Mouse (Mus musculus) thymus, postnatal 25 days (tissue): ENCODE data around the gene Gm21671.
"Not testable (repeated sequence)": the region's sequence is repeated elsewhere in the genome, so short reads cannot be mapped to it uniquely, and the experiment has no call there.

Source experiments
- DNase-seq: peaks from one replicate; pipeline ENCODE4 v3.0.0; 2022

Gm21671 gene

DNA sequence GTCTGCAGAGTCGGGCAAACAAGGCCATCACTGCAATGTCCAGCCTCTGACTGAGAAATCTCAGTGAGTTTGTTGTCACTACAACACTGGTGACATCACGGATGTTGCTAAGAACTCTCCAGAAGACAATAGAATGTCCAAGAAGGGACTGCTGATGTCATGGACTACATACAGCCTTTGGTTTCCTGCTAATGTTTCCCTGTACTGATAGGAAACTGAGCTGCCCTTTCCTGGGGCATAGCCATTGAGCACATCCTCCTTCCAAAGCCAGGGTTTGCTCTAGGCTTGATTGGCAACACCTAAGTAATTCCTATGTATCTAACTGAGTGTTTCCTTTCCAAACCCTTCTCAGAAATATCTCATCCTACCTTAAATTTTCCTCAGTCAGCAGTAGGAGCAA lies at the start of gene Gm21671:
Gene Gm21671, minus strand, starts transcription at position 101 of the 400 bp plus-strand sequence.
- DNase-seq: not testable (repeated sequence)

DNA sequence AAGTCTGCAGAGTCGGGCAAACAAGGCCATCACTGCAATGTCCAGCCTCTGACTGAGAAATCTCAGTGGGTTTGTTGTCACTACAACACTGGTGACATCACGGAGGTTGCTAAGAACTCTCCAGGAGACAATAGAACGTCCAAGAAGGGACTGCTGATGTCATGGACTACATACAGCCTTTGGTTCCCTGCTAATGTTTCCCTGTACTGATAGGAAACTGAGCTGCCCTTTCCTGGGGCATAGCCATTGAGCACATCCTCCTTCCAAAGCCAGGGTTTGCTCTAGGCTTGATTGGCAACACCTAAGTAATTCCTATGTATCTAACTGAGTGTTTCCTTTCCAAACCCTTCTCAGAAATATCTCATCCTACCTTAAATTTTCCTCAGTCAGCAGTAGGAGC lies 34.3 kb upstream of the Gm21671 start, which contains the start of gene Gm21698:
Gene Gm21698, minus strand, starts transcription at position 101 of the 400 bp plus-strand sequence.
- not testable (repeated sequence) for DNase-seq

DNA sequence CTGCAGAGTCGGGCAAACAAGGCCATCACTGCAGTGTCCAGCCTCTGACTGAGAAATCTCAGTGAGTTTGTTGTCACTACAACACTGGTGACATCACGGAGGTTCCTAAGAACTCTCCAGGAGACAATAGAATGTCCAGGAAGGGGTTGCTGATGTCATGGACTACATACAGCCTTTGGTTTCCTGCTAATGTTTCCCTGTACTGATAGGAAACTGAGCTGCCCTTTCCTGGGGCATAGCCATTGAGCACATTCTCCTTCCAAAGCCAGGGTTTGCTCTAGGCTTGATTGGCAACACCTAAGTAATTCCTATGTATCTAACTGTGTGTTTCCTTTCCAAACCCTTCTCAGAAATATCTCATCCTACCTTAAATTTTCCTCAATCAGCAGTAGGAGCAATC lies 18.3 kb upstream of the Gm21671 start, which contains the start of gene Gm21680:
Gene Gm21680, minus strand, starts transcription at position 101 of the 400 bp plus-strand sequence.
- not testable (repeated sequence) for DNase-seq

DNA sequence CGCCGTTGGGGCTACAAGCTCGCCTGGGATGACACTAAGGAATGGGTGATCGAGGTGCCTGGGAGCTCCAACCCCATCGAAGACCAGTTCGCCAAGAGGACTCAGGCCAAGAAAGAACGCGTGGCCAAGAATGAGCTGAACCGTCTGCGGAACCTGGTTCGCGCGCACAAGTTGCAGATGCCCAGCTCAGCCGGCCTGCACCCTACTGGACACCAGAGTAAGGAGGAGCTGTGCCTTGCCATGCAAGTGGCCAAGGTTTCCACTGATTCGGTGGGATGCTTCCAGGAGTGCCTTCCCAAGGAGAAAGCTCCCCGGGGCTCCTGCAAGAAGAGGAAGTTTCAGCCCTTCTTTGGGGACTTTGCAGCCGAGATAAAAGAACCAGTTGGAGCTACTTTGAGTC lies 2.8 kb upstream of the Gm21671 start:
- DNase-seq: not testable (repeated sequence)

DNA sequence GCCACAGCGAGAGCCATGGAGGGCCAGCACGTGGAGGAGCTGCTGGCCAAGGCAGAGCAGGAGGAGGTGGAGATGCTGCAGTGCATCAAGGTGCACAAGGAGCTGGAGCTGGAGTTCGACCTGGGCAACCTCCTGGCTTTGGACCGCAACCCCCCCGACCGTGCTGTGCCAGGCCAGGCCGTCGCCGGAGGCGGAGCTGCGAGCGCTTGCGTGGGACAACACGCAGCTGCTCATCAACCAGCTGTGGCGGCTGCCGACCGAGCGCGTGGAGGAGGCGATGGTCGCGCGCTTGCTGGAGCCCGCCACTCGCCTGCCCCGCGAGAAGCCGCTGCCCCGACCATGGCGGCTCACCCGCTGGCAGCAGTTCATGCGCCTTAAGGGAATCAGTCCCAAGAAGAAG lies 2.4 kb upstream of the Gm21671 start:
- DNase-seq: not testable (repeated sequence)

DNA sequence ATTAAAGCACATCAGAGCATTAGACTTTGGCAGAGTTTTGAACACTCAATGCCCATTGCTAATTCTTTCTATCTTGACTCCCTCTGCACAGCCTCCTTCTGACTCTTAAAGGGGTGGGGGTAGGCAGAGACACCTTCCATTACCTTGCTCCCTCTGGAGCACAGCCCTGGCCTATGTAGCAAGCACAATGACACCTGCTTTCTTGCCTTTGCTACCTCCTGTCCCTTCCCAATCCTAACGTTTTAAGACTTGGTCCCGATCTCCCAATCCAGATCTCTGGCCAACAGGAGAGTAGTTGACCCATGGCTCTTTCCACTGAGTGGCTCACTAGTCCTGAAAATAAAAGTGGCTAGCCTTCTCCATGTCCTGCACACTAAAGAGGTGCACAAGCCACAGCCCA lies 8.8 kb downstream of the Gm21671 start:
- not testable (repeated sequence) for DNase-seq

DNA sequence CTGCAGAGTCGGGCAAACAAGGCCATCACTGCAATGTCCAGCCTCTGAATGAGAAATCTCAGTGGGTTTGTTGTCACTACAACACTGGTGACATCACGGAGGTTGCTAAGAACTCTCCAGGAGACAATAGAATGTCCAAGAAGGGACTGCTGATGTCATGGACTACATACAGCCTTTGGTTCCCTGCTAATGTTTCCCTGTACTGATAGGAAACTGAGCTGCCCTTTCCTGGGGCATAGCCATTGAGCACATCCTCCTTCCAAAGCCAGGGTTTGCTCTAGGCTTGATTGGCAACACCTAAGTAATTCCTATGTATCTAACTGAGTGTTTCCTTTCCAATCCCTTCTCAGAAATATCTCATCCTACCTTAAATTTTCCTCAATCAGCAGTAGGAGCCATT lies 11.9 kb downstream of the Gm21671 start, which contains the start of gene Gm21663:
Gene Gm21663, minus strand, starts transcription at position 101 of the 400 bp plus-strand sequence.
- DNase-seq: not testable (repeated sequence)
